Mouse (Mus musculus) thymus, adult 2 months (tissue): ENCODE data around the gene Ehf.

ENCODE experiments used
- CTCF ChIP-seq: fragments of 200-500 bp; IDR thresholded peaks from 2 replicates; pipeline ENCODE4 v1.5.1; 2012; ENCODE audit warnings: mild to moderate bottlenecking, control low read depth, low read length, moderate library complexity, borderline replicate concordance; ENCODE audit not compliant: control insufficient read depth, poor library complexity, insufficient read depth; ENCODE audit errors: extremely low read depth
- POLR2A ChIP-seq: fragments of 200-500 bp; IDR thresholded peaks from 2 replicates; pipeline ENCODE4 v1.6.1; 2012; ENCODE audit warnings: mild to moderate bottlenecking, low read length, control low read depth, moderate library complexity; ENCODE audit not compliant: control insufficient read depth, poor library complexity, insufficient read depth; ENCODE audit errors: extremely low read depth

GRCm38 (mm10) chr2:103294526-103294925 is 8.6 kb downstream of the Ehf start:
- TF ChIP-seq CTCF (no peak), POLR2A (no peak)
